12 mouse cellular contexts compared by ENCODE assay signal in genomic region chr3:38625575-38626184, GRCm38 (mm10).
DNase-seq lines count a peak whose midpoint lies in the region; ATAC-seq lines count a peak whose summit lies in the region.
"Had no signal": no experiment of that assay in that cellular context is flagged by ENCODE, and none has a peak within 500 bp of the region (broad histone marks: within the 10 kb centered on the region; RNA-seq: fewer than 3 reads in every experiment).

No protein-coding gene starts in this region.

- no peak overlapping the region for H3K4me3 ChIP-seq in forebrain, embryonic 12.5 days (replicated peaks)
- no peak overlapping the region for H3K4me3 ChIP-seq in forebrain, embryonic 14.5 days (ENCODE audit: low read depth, low read length)
- no peak overlapping the region for H3K4me3 ChIP-seq in liver, embryonic 16.5 days (ENCODE audit: low read depth, low read length)
- no peak overlapping the region for H3K4me3 ChIP-seq in liver, embryonic 12.5 days
- H3K4me3 ChIP-seq: limb, embryonic 12.5 days; neural tube, embryonic 13.5 days had no signal

- no peak overlapping the region for H3K27ac ChIP-seq in forebrain, embryonic 12.5 days
- no peak overlapping the region for H3K27ac ChIP-seq in forebrain, embryonic 14.5 days (ENCODE audit: low read depth, low read length)
- no peak overlapping the region for H3K27ac ChIP-seq in liver, embryonic 16.5 days (ENCODE audit: low read length)
- H3K27ac ChIP-seq in liver, embryonic 12.5 days = no peak overlapping the region
- H3K27ac ChIP-seq: limb, embryonic 12.5 days; macrophage; neural tube, embryonic 13.5 days had no signal

- H3K27me3 ChIP-seq in forebrain, embryonic 12.5 days = no peaks in the 10 kb centered on the region
- no peaks in the 10 kb centered on the region for H3K27me3 ChIP-seq in forebrain, embryonic 14.5 days (replicated peaks; ENCODE audit: control insufficient read depth, insufficient read depth, low read length)
- H3K27me3 ChIP-seq in liver, embryonic 16.5 days (ENCODE audit: control insufficient read depth, insufficient read depth, low read depth, low read length) = no peaks in the 10 kb centered on the region
- H3K27me3 ChIP-seq in liver, embryonic 12.5 days (replicated peaks) = no peaks in the 10 kb centered on the region
- H3K27me3 ChIP-seq in splenic B cell, adult 2 months (ENCODE audit: control insufficient read depth, insufficient read depth, low read length, poor library complexity, severe bottlenecking) = no peaks in the 10 kb centered on the region
- H3K27me3 ChIP-seq: limb, embryonic 12.5 days; neural tube, embryonic 13.5 days had no signal

- no peaks in the 10 kb centered on the region; the same call in 1 of the 2 replicates for H3K4me1 ChIP-seq in forebrain, embryonic 12.5 days
- no peaks in the 10 kb centered on the region for H3K4me1 ChIP-seq in forebrain, embryonic 14.5 days (ENCODE audit: control insufficient read depth, insufficient read depth, low read length)
- no peaks in the 10 kb centered on the region for H3K4me1 ChIP-seq in liver, embryonic 16.5 days (ENCODE audit: control insufficient read depth, low read depth, low read length)
- no peaks in the 10 kb centered on the region for H3K4me1 ChIP-seq in liver, embryonic 12.5 days
- H3K4me1 ChIP-seq: limb, embryonic 12.5 days; neural tube, embryonic 13.5 days had no signal

- 73% methylated on average over 12 of the region's 12 CpGs for WGBS in forebrain, embryonic 12.5 days
- 88% methylated on average over 12 of the region's 12 CpGs for WGBS in forebrain, embryonic 14.5 days
- WGBS in liver, embryonic 16.5 days (ENCODE audit: insufficient replicate concordance) = 57% methylated on average over 12 of the region's 12 CpGs
- 62% methylated on average over 12 of the region's 12 CpGs for WGBS in liver, embryonic 12.5 days (ENCODE audit: insufficient replicate concordance)

- DNase-seq in forebrain, embryonic 14.5 days (ENCODE audit: low spot score) = no peak
- peak; percentile 51 for DNase-seq in embryo, embryonic 9.5 days (ENCODE audit: extremely low spot score)
- DNase-seq in splenic B cell, adult 2 months (ENCODE audit: low read depth, low spot score) = peak; percentile 1
- no peak for DNase-seq in layer of hippocampus, adult 8-10 months (ENCODE audit: low spot score in 2 of 2)
- no peak for DNase-seq in layer of hippocampus, adult 18-20 months (ENCODE audit: low spot score in 2 of 2)
- DNase-seq: kidney, adult 11 months had no signal

- ATAC-seq in forebrain, embryonic 12.5 days (ENCODE audit: low FRiP score) = 0 out of 2 replicates have a peak, but pooled peaks have one; percentile 6
- no peak for ATAC-seq in forebrain, embryonic 14.5 days
- peak; percentile 24; the same call in 1 of the 2 replicates for ATAC-seq in liver, embryonic 16.5 days (ENCODE audit: low read depth)
- no peak for ATAC-seq in liver, embryonic 12.5 days

- no peak overlapping the region for H3K9ac ChIP-seq in forebrain, embryonic 12.5 days
- H3K9ac ChIP-seq in forebrain, embryonic 14.5 days (ENCODE audit: low read length) = no peak overlapping the region
- no peak overlapping the region for H3K9ac ChIP-seq in liver, embryonic 16.5 days (ENCODE audit: low read depth, low read length)
- no peak overlapping the region for H3K9ac ChIP-seq in liver, embryonic 12.5 days
- H3K9ac ChIP-seq: limb, embryonic 12.5 days; neural tube, embryonic 13.5 days had no signal

- no peaks in the 10 kb centered on the region for H3K36me3 ChIP-seq in forebrain, embryonic 12.5 days (replicated peaks)
- H3K36me3 ChIP-seq in forebrain, embryonic 14.5 days (ENCODE audit: control insufficient read depth, insufficient read depth, low read length) = no peaks in the 10 kb centered on the region
- H3K36me3 ChIP-seq in liver, embryonic 16.5 days (ENCODE audit: control insufficient read depth, insufficient read depth) = no peaks in the 10 kb centered on the region
- H3K36me3 ChIP-seq in liver, embryonic 12.5 days = no peaks in the 10 kb centered on the region
- H3K36me3 ChIP-seq in splenic B cell, adult 2 months (ENCODE audit: control insufficient read depth, insufficient read depth, low read length, poor library complexity, severe bottlenecking) = no peaks in the 10 kb centered on the region
- H3K36me3 ChIP-seq: limb, embryonic 12.5 days; neural tube, embryonic 13.5 days had no signal

- H3K9me3 ChIP-seq in forebrain, embryonic 12.5 days = no peaks in the 10 kb centered on the region
- H3K9me3 ChIP-seq in forebrain, embryonic 14.5 days (replicated peaks; ENCODE audit: control insufficient read depth, low read length) = no peaks in the 10 kb centered on the region
- H3K9me3 ChIP-seq in liver, embryonic 16.5 days (replicated peaks; ENCODE audit: control insufficient read depth, low read length) = no peaks in the 10 kb centered on the region
- H3K9me3 ChIP-seq in liver, embryonic 12.5 days (replicated peaks) = no peaks in the 10 kb centered on the region
- H3K9me3 ChIP-seq: limb, embryonic 12.5 days; neural tube, embryonic 13.5 days had no signal

- H3K4me2 ChIP-seq in forebrain, embryonic 12.5 days = no peak overlapping the region
- H3K4me2 ChIP-seq in forebrain, embryonic 14.5 days (ENCODE audit: low read length) = no peak overlapping the region
- no peak overlapping the region for H3K4me2 ChIP-seq in liver, embryonic 16.5 days (ENCODE audit: low read depth, low read length)
- H3K4me2 ChIP-seq in liver, embryonic 12.5 days = no peak overlapping the region
- H3K4me2 ChIP-seq: limb, embryonic 12.5 days; neural tube, embryonic 13.5 days had no signal

Comparison
In these comparisons a context has a peak if more than half of its experiments do, and no peak if none do; other contexts are left out.
1. ATAC-seq: peak in forebrain, embryonic 12.5 days (single experiment) and liver, embryonic 16.5 days (single experiment); none in forebrain, embryonic 14.5 days (single experiment) and liver, embryonic 12.5 days (single experiment).
2. DNase-seq: peak in embryo, embryonic 9.5 days (single experiment) and splenic B cell, adult 2 months (single experiment); none in forebrain, embryonic 14.5 days (single experiment), layer of hippocampus, adult 8-10 months (0 of 2) and layer of hippocampus, adult 18-20 months (0 of 2).